Mouse (Mus musculus): Measurements from ENCODE around the gene 2010300C02Rik.

DNA sequence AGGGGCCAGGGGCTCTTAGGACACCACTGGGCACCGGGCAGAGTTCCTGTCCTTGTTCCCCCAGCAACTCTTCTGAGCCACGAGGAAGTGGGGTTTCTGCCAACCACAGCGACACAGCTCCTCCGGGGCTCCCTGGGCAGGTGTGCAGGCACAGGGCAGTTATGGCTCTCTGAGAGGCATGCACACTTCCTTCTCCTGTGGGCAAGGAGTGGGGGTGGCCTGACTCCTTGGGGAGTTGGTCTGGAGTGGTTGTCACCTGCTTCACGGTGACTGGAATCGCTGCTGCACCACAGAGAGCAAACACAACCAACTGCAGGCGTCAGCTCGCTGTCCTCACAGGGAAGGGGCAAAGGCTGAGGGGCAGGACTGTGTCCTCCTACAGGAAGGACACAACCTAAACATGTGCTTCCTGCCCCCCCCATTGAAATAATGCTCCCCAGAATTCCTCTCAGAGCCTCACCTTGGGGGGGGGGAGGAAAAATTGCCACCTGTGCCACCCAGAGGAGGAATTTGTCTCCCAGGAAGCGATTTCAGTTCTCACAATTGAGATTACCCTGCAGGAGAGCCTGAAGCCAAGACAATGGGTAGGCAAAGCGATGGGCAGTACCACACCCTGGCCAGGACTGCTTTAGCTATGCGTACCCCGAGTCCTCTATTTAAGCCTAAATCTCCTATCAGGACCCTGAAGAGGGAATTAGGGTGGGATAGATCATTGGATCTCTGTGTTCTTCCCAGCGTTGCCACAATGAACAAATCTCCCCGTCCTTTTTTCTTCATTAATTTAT, 54.2 kb downstream of the 2010300C02Rik start:
- TF ChIP-seq GATA1 (IDR thresholded peaks at IDR 0.05; ENCODE audit: borderline replicate concordance, low read length) (no peak), FLI1 (IDR thresholded peaks at IDR 0.05; ENCODE audit: low read length) (no peak)
